Mouse (Mus musculus): ENCODE data around the gene Camk2g. TPM values are rescaled to one million over a fixed set of nuclear protein-coding genes. Genes with fewer than 3 reads are reported as not detected.

Camk2g gene
- total and polyA plus RNA-seq, 3 experiments, result 15.7 to 33.1 (median 18.5) TPM

DNA sequence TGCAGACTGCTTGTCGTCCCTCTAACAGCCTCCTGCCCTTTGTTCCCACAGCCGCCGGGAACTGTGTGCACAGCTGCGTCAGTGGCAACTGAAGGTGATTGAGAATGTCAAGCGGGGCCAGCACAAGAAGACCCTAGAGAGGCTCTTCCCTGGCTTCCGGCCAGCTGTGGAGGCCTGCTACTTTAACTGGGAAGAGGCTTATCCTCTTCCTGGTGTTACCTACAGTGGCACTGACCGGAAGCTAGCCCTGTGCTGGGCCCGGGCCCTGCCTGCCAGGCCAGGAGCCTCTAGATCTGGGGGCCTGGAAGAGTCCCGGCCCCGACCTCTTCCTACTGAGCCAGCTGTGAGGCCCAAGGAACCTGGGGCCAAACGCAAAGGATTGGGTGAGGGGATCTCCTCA lies 80.1 kb downstream of the Camk2g start:
- peaks cover 80 to 92% of the 10 kb centered on the region in 2 experiments for H3K36me3 ChIP-seq (replicated peaks in 1 of 2; ENCODE audit: control insufficient read depth in 1 of 2, insufficient read depth in 1 of 2, low read length in 1 of 2)
- DNase-seq (ENCODE audit: extremely low read depth), result no peak
- peaks cover 0 to 10% of the 10 kb centered on the region in 2 experiments; a peak in 2 of 4 replicates for H3K4me1 ChIP-seq (ENCODE audit: control insufficient read depth in 1 of 2, insufficient read depth in 2 of 2)
- no peaks in the 10 kb centered on the region for H3K9me3 ChIP-seq (replicated peaks; ENCODE audit: low read length)
- H3K4me2 ChIP-seq (ENCODE audit: insufficient read depth, low read depth, poor library complexity, severe bottlenecking), result no peak overlapping the region
- no peak overlapping the region for H3K27ac ChIP-seq (ENCODE audit: insufficient read depth, low read depth)
- no peak overlapping the region for H3K9ac ChIP-seq (ENCODE audit: insufficient read depth, low read depth)
- no peaks in the 10 kb centered on the region; the same call in 1 of the 2 replicates for H3K79me2 ChIP-seq (replicated peaks; ENCODE audit: control insufficient read depth, extremely low read depth, insufficient read depth, poor library complexity, severe bottlenecking)
- dilution Hi-C loops (cut with MboI; ENCODE audit: extremely low pct_ligation_motif_present, extremely low pct_unique_long_range_greater_than_20kb, low sequenced_read_pairs) (no loop called here), in situ Hi-C loops (cut with MboI; ENCODE audit: low pct_ligation_motif_present, low pct_unique_long_range_greater_than_20kb, low sequenced_read_pairs) (no loop called here)
- no peak overlapping the region for H3K4me3 ChIP-seq (replicated peaks in 1 of 3; ENCODE audit: low read depth in 2 of 3, low read length in 2 of 3, poor library complexity in 1 of 3)
- no peaks in the 10 kb centered on the region for H3K27me3 ChIP-seq (replicated peaks)
- TF ChIP-seq EP300 (IDR thresholded peaks at IDR 0.05; ENCODE audit: low read length) (no peak), SMC3 (IDR thresholded peaks at IDR 0.05; ENCODE audit: low read depth, low read length) (no peak), TBP (conservative IDR thresholded peaks at IDR 0.05; ENCODE audit: low read depth, low read length) (no peak), ETS1 (conservative IDR thresholded peaks at IDR 0.05; ENCODE audit: low read depth, low read length) (no peak), E2F4 (IDR thresholded peaks at IDR 0.05; ENCODE audit: insufficient replicate concordance, low read depth, low read length) (no peak), POLR2A (IDR thresholded peaks at IDR 0.05; ENCODE audit: low read depth, low read length) (no peak), POLR2AphosphoS2 (IDR thresholded peaks at IDR 0.05; ENCODE audit: low read depth, low read length) (no peak), CTCF (conservative IDR thresholded peaks at IDR 0.05 in 1 of 2, IDR thresholded peaks at IDR 0.05 in 1 of 2; ENCODE audit: low read depth in 2 of 2, low read length in 2 of 2) (no peak), BHLHE40 (IDR thresholded peaks at IDR 0.05; ENCODE audit: low read depth, low read length) (no peak), KAT2A (IDR thresholded peaks at IDR 0.05; ENCODE audit: insufficient replicate concordance, low read length) (no peak), NELFE (IDR thresholded peaks at IDR 0.05; ENCODE audit: low read depth, low read length) (no peak), SIN3A (IDR thresholded peaks at IDR 0.05; ENCODE audit: low read length) (no peak), CHD1 (IDR thresholded peaks at IDR 0.05; ENCODE audit: low read depth, low read length) (no peak), RAD21 (IDR thresholded peaks at IDR 0.05; ENCODE audit: low read depth, low read length) (no peak), MAFK (IDR thresholded peaks at IDR 0.05; ENCODE audit: insufficient replicate concordance, low read length) (no peak), CHD2 (IDR thresholded peaks at IDR 0.05; ENCODE audit: low read length) (no peak), MYC (IDR thresholded peaks at IDR 0.05; ENCODE audit: low read depth, low read length) (no peak), PAX5 (IDR thresholded peaks at IDR 0.05; ENCODE audit: low read length) (no peak), ZNF384 (IDR thresholded peaks at IDR 0.05; ENCODE audit: low read depth, low read length) (no peak)

DNA sequence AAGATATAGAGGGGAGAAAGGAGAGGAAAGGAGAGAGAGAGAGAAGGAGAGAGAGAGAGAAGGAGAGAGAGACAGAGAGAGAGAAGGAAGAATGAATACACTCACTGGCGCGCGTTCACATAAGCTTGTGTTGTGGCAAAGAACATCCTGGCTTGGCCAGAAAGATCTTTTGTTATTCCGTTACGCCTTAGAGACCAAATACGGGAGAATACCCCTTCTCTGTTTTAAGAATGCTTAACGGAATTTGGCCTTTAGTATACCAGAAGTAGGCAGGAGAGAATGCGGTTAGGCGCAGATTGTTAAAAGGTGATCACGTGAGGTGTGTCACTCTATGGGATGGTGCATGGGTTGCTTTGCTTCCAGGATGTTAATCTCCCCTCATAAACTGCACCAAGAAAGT lies 85.6 kb downstream of the Camk2g start:
- in situ Hi-C loops (cut with MboI; ENCODE audit: low pct_ligation_motif_present, low pct_unique_long_range_greater_than_20kb, low sequenced_read_pairs), result no loop called here
- dilution Hi-C loops (cut with MboI; ENCODE audit: extremely low pct_ligation_motif_present, extremely low pct_unique_long_range_greater_than_20kb, low sequenced_read_pairs), result no loop called here
- Histone ChIP-seq H3K27ac (ENCODE audit: insufficient read depth, low read depth) (no peak overlapping the region), H3K27me3 (replicated peaks) (no peaks in the 10 kb centered on the region), H3K4me2 (ENCODE audit: insufficient read depth, low read depth, poor library complexity, severe bottlenecking) (peak overlapping the region; percentile 64), H3K9ac (ENCODE audit: insufficient read depth, low read depth) (peak overlapping the region; percentile 83), H3K36me3 (replicated peaks in 1 of 2; ENCODE audit: control insufficient read depth in 1 of 2, insufficient read depth in 1 of 2, low read length in 1 of 2) (peaks cover 36 to 53% of the 10 kb centered on the region in 2 experiments), H3K4me3 (replicated peaks in 1 of 3; ENCODE audit: low read depth in 2 of 3, low read length in 2 of 3, poor library complexity in 1 of 3) (peak overlapping the region; percentile 81 to 87 (median 84)), H3K4me1 (ENCODE audit: control insufficient read depth in 1 of 2, insufficient read depth in 2 of 2) (peaks cover 0 to 33% of the 10 kb centered on the region in 2 experiments; a peak in 2 of 4 replicates), H3K9me3 (replicated peaks; ENCODE audit: low read length) (no peaks in the 10 kb centered on the region), H3K79me2 (replicated peaks; ENCODE audit: control insufficient read depth, extremely low read depth, insufficient read depth, poor library complexity, severe bottlenecking) (peaks cover 15% of the 10 kb centered on the region)
- DNase-seq (ENCODE audit: extremely low read depth), result no peak
- peak; percentile 61 for TF ChIP-seq USF2 (conservative IDR thresholded peaks at IDR 0.05; ENCODE audit: low read depth, low read length)
- no peak for TF ChIP-seq GABPA (IDR thresholded peaks at IDR 0.05; ENCODE audit: insufficient replicate concordance, low read depth, low read length)
- peak; percentile 76 for TF ChIP-seq BHLHE40 (IDR thresholded peaks at IDR 0.05; ENCODE audit: low read depth, low read length)
- peak; percentile 41; the same call in 1 of the 2 replicates for TF ChIP-seq USF1 (IDR thresholded peaks at IDR 0.05; ENCODE audit: low read depth, low read length)
- peak; percentile 70; the same call in 1 of the 2 replicates for TF ChIP-seq SIN3A (IDR thresholded peaks at IDR 0.05; ENCODE audit: low read length)
- TF ChIP-seq IRF4 (IDR thresholded peaks at IDR 0.05; ENCODE audit: low read depth, low read length), result no peak
- TF ChIP-seq UBTF (IDR thresholded peaks at IDR 0.05; ENCODE audit: low read depth, low read length), result 0 out of 2 replicates have a peak, but pooled peaks have one; percentile 14
